Mouse (Mus musculus): ENCODE measurements around the gene Castor1.

Gene Castor1

DNA sequence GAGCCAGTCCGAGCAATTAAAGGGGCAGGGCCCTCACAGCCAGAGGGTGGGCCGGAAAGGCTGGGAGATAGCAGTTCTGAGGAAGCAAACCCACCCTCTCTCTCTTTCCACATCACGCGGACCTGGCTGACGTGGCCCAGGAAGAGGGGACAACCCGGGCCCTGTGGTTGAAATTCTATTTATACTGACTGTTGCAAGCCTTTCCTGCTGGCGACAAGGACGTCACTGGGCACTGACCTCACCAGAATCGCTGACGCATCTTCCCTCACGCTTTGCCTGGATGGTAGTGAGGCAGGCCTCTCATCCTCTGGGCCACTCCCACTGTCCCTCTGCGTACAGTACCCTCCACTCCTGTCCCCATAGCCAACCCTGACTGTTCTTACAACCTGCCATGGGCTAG, 14.6 kb downstream of the Castor1 start:
- DNase-seq (ENCODE audit: extremely low read depth, low read depth, low spot score) = no peak

DNA sequence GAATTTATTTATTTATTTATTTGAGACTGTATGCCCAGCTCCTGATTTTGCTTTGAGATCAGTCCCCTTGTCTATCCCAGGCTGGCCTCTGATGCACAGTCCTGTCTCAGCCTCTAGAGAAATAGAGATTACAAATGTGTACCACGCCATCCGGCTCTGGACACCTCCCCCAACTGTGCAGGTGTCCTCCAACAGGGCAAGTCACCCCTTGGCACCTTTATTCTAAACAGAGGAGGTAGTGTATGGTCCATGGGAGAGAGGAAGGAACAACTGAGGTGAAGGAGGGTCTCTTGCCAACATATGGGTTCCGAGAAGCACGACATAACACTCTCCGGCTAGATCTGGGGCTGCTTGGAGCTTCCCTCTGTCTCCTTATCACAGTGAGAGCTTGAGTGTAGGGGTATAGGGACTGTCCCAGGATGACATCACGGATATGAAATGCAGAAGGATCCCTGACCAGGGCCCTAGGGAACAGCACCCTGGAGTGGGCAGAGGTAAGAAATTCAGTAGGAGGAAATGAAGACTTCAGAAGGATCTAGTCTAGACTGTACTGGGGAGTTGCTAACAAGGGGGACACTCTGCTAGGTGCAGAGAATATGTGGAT, 17.1 kb downstream of the Castor1 start:
- no peak for DNase-seq (ENCODE audit: extremely low read depth, low read depth, low spot score)

DNA sequence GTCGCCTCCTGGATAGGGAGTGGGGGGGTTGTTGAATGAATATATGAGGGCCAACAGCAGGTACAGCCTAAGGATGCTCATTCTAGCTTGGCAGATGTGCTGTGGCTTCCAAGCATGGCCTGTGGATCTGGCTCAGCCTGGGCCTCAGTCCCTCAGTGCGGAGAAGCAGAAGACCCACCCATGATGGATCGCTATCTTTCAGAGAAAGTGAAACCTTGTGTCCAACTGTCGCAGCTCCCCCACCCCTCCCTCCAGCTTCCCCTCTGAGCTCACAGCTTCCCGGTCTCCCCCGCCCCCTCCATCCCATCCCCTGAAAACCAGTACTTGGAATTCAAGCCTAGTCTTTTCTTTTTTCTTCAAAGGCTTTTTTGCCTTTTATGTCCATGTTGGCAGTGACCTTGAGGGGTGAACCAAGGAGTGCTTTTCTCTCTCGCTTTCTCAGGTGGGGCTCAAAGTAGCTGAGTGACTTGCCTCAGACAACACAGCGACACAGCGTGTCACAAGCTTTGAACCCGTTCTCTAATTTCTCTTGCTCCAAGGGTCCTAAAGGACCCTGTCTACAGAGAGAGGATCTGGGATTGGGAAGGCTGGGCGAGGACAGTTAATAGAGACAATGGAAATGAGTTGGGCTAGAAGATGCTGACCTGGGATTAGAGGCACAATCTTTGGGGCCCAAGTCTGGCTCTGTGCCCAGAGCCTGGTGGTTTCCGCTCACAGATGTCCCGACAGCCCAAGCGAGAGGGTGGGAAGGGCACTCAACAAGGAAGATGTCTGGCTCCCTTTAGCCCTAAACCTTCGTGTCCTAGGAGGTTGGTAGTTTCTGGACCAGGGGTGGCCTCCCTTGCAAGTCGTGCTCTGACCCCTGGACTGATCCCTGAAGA, 17.9 kb downstream of the Castor1 start, which contains the start of gene Osm:
Gene Osm, plus strand, starts transcription at position 756 of the 881 bp plus-strand sequence.
- DNase-seq (ENCODE audit: extremely low read depth, low read depth, low spot score) = no peak

DNA sequence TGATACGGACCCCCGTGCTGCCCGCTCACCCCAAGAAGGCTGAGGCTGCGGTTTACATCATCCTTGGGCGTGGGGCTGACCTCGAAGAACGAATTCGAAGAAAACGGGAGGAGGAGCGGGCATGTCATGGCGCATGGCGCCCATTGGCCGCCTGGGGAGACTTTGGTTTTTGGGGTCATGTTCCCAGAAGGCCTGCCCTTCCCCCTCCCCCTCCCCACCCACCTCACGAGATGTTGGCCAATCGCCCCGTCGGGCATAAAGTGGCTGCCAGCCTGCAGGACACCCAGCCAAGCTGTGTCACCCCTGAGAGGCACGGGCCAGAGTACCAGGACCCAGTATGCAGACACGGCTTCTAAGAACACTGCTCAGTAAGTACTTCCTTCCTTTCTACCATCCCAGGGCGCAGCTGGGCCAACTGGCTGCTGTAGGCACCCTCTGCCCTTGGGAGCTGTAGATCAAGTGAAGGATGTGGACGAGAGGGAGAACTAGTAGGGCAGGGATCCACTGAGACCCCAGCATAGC, 18.6 kb downstream of the Castor1 start:
- no peak for DNase-seq (ENCODE audit: extremely low read depth, low read depth, low spot score)

DNA sequence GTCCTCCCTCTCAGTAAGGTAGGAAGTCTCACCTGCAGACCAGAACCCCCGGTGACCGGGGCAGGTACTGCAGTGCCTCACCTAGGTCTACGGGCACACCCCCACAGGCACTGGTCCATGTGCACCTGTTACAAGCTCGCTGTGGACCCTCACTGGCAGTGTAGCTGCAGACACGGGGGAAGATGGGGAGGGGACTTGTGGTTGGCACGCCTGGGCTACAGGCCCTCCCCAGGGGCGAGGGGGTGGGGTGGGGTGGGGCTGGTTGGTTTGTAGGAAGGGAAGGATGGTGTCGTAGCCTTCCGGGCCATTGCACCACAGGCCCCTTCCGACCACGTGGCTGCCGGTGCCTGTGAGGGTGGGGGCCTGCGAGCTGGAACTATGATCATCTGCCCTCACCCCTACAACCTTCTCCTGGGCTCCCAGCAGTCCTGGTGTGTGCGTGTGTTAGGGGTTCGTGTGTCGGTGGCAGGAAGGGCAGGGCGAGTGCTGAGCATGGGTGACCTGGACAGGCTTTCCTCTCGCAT, 19.4 kb downstream of the Castor1 start:
- no peak for DNase-seq (ENCODE audit: extremely low read depth, low read depth, low spot score)

DNA sequence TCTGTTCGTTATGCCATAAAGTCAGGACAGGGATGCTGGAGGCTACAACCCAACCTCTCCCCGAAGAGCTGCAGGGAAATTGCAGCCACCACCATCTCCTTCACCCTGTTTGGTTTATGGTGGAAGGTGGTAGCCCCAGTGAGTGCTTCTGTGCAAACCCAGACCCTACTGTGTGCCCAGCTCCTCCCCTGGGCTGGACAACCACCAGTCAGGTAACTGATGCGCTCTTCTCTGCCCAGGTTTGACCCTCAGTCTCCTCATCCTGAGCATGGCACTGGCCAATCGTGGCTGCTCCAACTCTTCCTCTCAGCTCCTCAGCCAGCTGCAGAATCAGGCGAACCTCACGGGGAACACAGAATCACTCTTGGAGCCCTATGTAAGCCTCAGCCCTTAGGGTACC, 20.1 kb downstream of the Castor1 start:
- DNase-seq (ENCODE audit: extremely low read depth, low read depth, low spot score) = no peak

DNA sequence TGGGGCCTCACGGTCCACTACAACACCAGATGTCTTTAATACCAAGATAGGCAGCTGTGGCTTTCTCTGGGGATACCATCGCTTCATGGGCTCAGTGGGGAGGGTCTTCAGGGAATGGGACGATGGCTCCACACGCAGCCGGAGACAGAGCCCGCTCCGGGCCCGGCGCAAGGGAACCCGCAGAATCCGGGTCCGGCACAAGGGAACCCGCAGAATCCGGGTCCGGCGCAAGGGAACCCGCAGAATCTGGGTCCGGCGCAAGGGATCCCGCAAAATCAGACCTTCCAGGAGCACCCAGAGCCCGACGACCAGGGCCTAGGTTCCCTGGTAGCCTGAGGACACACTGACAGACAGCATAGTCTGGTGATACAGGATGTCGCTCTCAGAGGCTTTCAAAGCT, 21.7 kb downstream of the Castor1 start:
- DNase-seq (ENCODE audit: extremely low read depth, low read depth, low spot score) = no peak

DNA sequence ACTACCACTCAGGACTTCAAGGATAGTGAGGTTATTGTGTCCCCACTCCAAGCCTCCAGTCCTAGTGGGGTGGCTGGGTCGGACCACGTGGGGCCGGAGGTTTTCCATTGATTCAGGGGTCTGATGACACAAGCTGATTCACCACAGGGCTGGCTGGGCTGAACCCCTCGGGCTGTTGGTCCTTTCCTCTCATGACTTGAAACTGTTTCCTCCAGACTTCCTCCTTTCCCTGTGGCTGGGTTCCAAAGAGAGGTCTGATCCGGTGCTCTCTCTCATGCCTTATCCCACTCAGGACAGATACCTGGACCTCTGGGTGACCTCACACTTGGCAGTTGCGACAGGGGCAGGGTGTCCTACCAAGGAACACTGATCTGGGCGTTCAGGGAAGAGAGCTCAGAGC, 22.1 kb downstream of the Castor1 start:
- no peak for DNase-seq (ENCODE audit: extremely low read depth, low read depth, low spot score)

DNA sequence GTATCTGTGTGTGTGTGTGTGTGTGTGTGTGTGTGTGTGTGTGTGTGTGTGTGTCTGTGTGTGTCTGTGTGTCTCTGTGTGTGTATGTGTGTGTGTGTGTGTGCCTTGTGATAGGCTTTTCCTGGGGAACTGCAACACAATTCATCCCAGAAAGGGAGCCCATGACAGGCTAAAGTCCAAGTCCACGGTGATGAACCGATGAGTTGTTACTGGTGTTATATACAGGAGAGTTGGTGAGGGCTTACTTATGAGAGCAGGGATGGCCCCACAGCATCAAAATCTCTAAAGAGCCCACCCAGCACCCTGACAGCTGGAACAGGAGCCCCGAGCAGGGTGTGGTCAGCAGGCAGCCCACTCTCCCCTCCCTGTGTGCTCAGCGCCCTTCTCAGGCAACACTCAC, 23.2 kb downstream of the Castor1 start:
- DNase-seq (ENCODE audit: extremely low read depth, low read depth, low spot score) = no peak

DNA sequence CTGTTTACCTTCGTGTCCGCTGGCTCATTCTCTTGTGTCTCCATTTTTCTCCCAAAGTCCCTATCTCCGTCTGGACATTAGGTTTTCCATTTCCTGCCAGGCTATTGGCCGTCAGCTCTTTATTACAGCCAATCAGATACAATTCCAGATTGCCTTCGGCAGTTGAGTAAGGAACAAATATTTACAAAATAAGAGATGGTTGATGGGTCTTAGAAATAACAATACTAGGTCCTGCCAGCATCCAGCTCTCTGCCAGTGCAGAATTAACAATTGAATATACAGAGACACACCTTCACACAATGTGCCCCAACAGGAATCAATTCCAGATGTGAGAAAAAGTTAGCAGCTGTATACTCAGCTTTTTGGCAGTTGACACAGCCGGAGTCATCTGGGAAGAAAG, 28.1 kb downstream of the Castor1 start:
- DNase-seq (ENCODE audit: extremely low read depth, low read depth, low spot score) = no peak

DNA sequence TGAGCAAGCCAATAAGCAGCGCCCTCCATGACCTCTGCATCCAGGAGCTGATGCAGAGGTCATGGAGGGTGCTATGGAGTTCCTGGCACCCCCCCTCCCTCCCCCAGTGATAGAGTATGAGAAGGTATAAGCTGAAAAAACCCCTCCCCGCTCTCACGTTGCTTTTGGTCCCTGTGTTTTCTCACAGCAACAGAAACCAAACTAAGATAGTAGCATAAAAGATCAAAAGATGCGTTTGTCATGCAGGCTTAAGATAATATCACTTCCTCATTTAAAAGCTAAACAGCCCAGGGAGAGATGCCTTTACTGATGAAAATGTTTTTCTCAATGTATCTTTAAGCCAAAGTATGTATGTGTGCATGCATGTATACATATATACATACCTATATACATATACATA, 28.6 kb downstream of the Castor1 start:
- DNase-seq (ENCODE audit: extremely low read depth, low read depth, low spot score) = no peak

DNA sequence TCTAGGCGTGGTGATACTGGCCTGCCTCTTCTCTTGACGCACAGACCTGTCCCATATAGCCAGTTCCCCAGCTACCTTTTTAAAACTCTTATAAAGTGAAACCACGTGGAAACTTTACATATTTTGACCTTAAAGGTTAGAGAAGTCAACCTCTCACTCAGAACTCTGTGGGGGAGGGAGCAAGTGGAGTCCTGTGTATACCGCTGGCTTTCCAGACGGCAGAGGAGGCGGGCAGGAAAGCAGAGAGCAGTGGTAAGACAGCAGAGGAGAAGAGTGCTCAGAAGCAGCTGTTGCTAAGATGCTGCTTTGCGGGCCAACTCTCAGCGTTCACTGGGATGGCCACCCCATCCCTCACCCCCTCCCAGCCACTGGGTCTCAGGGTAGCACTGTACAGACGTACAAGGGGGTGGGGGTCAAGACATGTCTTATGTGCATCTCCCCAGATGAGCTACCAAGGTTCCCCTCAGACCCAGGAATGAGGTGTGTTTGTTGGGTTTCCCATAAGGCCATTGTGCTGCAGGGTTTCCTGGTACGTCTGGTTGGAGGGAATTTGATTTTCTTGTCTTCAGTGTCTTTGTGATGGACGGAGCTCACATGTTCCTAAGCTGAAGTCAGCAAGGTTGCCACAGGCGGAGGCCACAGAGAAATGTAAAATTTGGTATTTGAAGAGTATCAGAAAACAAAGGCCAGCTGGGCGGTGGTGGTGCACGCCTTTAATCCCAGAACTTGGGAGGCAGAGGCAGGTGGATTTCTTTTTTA, 29.4 kb downstream of the Castor1 start:
- DNase-seq (ENCODE audit: extremely low read depth, low read depth, low spot score) = no peak

DNA sequence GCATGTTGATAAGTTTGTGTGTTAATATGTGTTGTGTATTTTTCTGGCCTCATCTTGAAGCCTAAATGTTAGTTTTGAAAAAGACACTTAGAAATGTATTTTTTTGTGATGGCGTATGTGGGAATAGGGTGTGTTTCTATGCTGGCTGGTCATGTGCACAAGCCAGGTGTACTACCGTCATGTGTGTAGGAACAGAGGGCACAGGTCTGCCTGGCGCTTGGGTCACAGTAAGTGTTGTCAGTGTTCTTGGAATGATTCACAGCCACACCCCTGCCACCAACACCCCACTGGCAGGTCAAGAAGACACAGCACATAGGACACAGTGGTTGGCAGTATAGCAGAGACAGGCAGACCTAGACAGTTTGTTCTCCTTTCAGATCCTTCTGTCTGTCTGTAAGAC, 31.1 kb downstream of the Castor1 start:
- DNase-seq (ENCODE audit: extremely low read depth, low read depth, low spot score) = no peak

DNA sequence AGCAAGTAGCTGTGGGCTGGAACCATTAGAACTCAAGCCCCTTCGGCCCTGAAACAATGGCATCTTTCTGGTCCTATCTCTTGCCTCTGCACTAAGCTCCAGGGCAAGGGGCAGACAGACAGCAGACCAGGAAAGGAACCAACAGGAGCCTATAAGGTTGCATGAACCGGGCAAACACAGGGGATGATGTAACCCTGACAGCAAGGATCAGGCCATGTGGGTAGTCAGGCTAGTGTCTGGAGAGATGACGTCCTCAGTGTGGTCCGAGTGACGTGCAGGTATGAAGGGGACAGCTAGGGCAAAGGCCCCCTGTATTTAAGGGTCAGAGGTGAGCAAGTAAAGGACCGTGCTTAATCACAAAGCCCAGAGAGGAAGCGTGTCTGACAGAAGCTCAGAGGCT, 32.3 kb downstream of the Castor1 start:
- DNase-seq (ENCODE audit: extremely low read depth, low read depth, low spot score) = no peak

DNA sequence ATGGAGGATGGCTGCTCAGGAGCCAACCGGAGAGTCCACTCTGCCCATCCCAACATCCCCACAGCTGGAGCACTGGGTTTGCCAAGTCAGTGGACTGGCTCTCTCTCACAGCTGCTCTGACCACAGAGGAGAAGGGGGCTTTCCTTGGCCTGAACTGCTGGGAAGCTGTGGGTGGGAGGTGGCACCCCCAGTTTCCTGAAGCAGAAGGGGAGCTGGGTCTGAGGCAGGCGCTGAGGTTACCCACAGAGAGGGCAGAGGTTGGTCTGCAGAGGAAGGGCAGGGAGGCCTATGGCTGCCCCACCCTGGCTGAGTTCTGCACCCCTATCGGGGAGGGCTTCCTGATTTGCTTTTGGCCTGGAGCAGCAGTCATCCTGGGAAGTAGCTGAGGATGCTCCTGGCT, 33.4 kb downstream of the Castor1 start:
- DNase-seq (ENCODE audit: extremely low read depth, low read depth, low spot score) = no peak

DNA sequence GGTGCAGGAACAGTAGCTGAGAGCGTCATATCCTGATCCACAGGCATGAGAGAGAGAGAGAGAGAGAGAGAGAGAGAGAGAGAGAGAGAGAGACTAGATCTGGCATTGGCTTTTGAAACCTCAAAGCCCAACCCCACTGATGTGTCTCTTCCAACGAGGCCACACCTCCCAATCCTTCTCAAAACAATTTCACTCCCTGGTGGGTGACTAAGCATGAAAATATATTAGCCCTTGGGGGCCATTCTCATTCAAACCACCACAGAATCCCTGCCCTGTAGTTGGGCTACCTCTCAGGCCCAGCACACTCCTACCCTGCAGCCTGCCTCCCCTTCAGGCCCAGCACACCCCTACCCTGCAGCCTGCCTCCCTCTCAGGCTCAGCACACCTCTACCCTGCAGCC, 34.9 kb downstream of the Castor1 start:
- no peak for DNase-seq (ENCODE audit: extremely low read depth, low read depth, low spot score)

DNA sequence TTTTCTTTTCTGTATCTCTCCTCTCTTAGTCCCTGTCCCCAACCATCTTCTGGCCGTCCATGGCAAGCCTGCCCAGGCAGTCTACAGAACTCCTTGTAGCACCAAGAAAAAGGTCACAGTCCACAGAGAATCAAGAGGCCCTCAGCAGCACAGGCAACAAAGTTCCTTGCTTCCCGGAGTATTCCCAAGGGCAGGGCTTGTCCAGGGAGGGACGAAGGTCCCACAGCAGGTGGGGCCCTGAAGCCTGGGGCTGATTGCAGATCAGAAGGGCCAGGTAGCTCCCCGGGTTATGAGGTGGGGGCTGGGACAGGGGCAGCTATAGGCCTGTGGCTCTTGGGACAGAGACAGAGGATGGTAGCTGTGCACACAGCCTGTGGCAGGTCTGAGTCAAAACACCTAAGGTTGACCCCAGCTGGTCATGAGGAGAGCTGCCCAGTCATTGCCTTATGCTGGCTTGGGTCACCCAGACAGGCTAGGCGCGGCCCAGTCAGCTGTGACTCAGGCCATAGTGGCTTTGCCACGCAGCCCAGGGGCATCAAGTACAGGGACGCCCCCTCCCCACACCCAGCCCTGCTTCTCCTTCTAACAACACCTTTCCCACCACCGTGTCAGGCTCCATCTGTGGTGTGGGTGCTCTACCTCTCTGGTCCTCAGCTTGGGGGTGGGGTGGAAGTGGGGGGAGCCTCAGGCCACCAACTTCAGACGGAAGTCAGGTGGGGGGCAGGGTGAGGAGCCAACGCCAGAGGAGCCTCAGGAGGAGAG, 39.0 kb downstream of the Castor1 start, which contains the start of gene Lif:
Gene Lif, plus strand, starts transcription at position 712 of the 762 bp plus-strand sequence.
- no peak for DNase-seq (ENCODE audit: extremely low read depth, low read depth, low spot score)

DNA sequence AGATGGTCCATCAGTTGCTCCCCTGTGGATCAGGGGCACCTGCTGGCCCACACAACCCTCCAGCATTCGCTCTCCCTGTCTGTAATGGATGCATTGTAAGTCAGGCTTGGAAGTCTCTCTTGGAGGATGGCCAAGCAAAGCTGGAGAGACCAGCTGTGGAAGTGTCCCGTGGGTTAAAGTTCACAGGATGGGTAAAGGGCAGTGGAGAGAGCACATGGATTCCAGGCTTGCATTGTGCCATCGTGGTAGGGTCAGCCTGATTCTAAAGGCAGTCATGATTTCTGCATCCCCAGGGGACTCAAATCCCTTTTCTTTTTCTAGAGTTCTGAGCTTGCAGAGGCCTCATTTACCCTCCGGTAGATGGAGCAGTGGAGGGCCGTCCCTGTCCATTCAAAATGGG, 39.7 kb downstream of the Castor1 start:
- DNase-seq (ENCODE audit: extremely low read depth, low read depth, low spot score) = no peak

DNA sequence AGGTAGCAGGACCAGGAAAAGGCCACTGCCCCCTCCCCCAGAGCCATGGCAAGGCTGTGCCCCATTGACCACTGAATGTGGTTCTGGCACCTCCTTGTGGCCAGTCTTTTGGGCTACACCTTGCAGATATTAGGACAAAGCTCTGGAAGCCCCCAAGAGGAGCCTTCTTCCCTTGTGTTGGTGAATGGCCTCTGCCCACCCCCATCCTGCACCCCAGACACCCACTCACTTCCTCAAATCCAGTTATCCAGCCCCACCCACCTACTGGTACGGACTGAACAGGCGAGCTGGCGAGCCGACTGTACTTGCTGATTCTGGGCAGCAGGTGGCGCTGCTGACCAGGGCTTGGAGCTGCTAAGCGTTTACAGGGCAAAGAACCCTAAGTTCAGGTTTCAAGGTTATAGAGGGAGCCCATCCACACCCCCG, 40.6 kb downstream of the Castor1 start:
- no peak for DNase-seq (ENCODE audit: extremely low read depth, low read depth, low spot score)

DNA sequence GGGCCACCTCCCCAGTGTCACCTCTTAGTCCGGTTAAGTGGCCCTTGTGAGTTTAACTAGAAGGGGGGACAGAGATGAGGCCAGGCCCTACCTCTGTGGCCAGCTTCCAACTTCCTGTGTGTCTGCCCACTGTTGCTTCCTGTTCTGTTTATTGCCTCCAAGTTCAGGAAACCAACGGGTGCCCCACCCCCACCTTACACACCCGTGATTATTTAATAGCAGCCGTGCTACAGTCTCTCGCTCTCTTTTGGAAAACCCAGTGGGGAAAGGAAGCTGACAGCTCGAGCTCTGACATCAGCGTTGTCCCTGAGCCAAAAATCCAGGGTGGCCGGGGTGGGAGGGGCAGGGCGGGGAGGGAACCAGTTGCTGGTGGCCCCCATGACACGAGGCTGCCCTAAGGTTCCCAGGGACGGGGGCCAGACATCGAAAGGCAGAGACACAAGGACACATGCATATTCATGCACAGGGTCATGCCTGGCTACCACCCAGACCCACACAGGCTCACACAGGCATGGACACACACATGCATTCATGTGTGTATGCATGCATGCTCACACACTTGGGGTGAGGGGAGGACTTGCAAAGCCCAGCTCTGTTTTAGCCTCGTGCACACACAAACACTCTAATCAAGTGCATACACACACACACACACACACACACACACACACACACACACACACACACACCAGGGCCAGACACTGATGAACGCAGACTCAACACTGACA, 42.6 kb downstream of the Castor1 start:
- DNase-seq (ENCODE audit: extremely low read depth, low read depth, low spot score) = no peak
